Mouse (Mus musculus) macrophage (primary cell): Measurements from ENCODE around the gene Zc3h10. TPM values are rescaled to one million over a fixed set of nuclear protein-coding genes. Genes with fewer than 3 reads are reported as not detected.

Source experiments
- H3K27ac ChIP-seq: fragments of 350-480 bp; formaldehyde crosslinking; 2 replicates; pipeline ENCODE4 v1.9.0; 2021
- H3K36me3 ChIP-seq: fragments of 350-480 bp; formaldehyde crosslinking; 2 replicates; pipeline ENCODE4 v1.9.0; 2021; ENCODE audit errors: inconsistent target
- H3K4me3 ChIP-seq: fragments of 350-480 bp; formaldehyde crosslinking; 2 replicates; pipeline ENCODE4 v1.9.0; 2021; ENCODE audit errors: inconsistent target
- H3K79me2 ChIP-seq: fragments of 350-480 bp; formaldehyde crosslinking; 2 replicates; pipeline ENCODE4 v1.9.0; 2021; ENCODE audit errors: inconsistent target
- WGBS: methylation state at CpG from one replicate; pipeline ENCODE4 v1.1.7; 2026; ENCODE audit warnings: inconsistent platforms; ENCODE audit not compliant: missing documents; 5-methylcytosine and 5-hydroxymethylcytosine counted together
- polyA plus RNA-seq: library from polyadenylated mRNA; stranded (reverse); fragments of 250-400 nt; gene quantifications from 3 replicates; pipeline ENCODE4 v1.2.4, GENCODE M21; 2018; ENCODE audit warnings: inconsistent platforms

Zc3h10 gene
- polyA plus RNA-seq, 1 experiment from 2014 or later = 9.6 TPM

- H3K36me3 ChIP-seq = peaks cover 2% of the 10 kb centered on the region; the same call in 1 of the 2 replicates
- H3K79me2 ChIP-seq = peaks cover 9% of the 10 kb centered on the region; the same call in 1 of the 2 replicates
- peak overlapping the region; percentile 54 for H3K27ac ChIP-seq
- H3K4me3 ChIP-seq = no peak overlapping the region
- WGBS = 11% methylated on average over 9 of the region's 9 CpGs
These were observed 42.8 kb downstream of the Zc3h10 start for GRCm38 (mm10) chr10:128504641-128505370.

GRCm38 (mm10) chr10:128504012-128504411, 43.6 kb downstream of the Zc3h10 start:
- Histone ChIP-seq H3K27ac (peak overlapping the region; percentile 54), H3K4me3 (no peak overlapping the region)
- WGBS = 28% methylated on average over 3 of the region's 3 CpGs

GRCm38 (mm10) chr10:128503532-128503931, 44.0 kb downstream of the Zc3h10 start:
- H3K27ac ChIP-seq = no peak overlapping the region
- H3K36me3 ChIP-seq = no peaks in the 10 kb centered on the region
- no peak overlapping the region for H3K4me3 ChIP-seq
- H3K79me2 ChIP-seq = peaks cover 9% of the 10 kb centered on the region; the same call in 1 of the 2 replicates
- 64% methylated on average over 8 of the region's 8 CpGs for WGBS

More at GRCm38 (mm10) chr10:128504012-128504411, 43.6 kb downstream of the Zc3h10 start:
- no peaks in the 10 kb centered on the region for H3K36me3 ChIP-seq
- H3K79me2 ChIP-seq = peaks cover 9% of the 10 kb centered on the region; the same call in 1 of the 2 replicates

- WGBS = 54% methylated on average over 5 of the region's 5 CpGs
- no peaks in the 10 kb centered on the region for H3K36me3 ChIP-seq
- peaks cover 9% of the 10 kb centered on the region; the same call in 1 of the 2 replicates for H3K79me2 ChIP-seq
- H3K4me3 ChIP-seq = no peak overlapping the region
- no peak overlapping the region for H3K27ac ChIP-seq
These were observed 45.2 kb downstream of the Zc3h10 start for GRCm38 (mm10) chr10:128502341-128502740.

DNA sequence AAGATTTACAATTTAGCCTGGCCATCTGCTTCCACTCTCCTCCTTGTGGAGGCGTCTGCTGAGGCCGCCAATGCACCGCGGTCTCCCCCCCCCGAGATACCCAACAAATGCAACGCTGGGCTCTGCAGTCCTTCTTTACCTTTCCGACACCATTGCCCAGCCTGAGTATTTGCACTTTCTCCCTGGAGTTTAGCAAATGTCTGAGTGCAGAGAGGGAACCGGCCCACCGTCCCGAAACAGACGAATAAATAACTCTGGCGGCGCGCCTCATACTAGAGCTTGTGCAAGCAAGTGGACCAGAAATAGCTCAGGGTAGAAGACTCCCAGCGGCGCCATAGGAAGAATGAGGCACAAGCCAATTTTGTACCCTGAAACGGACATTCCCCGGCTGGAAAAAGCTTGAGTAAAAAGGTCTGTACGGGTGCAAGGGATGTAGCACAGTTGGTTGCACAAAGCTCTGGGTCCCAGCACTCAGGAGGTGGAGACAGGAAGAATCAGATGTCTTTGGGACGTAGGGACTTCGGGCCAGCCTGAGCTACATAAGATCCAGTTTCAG, 48.4 kb downstream of the Zc3h10 start:
- Histone ChIP-seq H3K27ac (peak overlapping the region; percentile 84), H3K79me2 (peaks cover 22% of the 10 kb centered on the region; the same call in 1 of the 2 replicates), H3K4me3 (peak overlapping the region; percentile 57), H3K36me3 (no peaks in the 10 kb centered on the region)
- whole genome bisulfite sequencing = 0% methylated on average over 21 of the region's 21 CpGs

GRCm38 (mm10) chr10:128498590-128498989, 49.0 kb downstream of the Zc3h10 start, which contains the start of gene Myl6b:
Gene Myl6b, minus strand, starts transcription at chr10:128498685.
- WGBS = 2% methylated on average over 27 of the region's 27 CpGs
- peak within 1 kb of the TSS; percentile 57 for H3K4me3 ChIP-seq
- H3K36me3 ChIP-seq = no peaks in the 10 kb centered on the region
- H3K79me2 ChIP-seq = peaks cover 23% of the 10 kb centered on the region
- peak within 1 kb of the TSS; percentile 84 for H3K27ac ChIP-seq

- Histone ChIP-seq H3K36me3 (no peaks in the 10 kb centered on the region), H3K4me3 (no peak overlapping the region), H3K79me2 (peaks cover 37% of the 10 kb centered on the region), H3K27ac (no peak overlapping the region)
- WGBS = 98% methylated on average over 6 of the region's 6 CpGs
These were observed 50.3 kb downstream of the Zc3h10 start for GRCm38 (mm10) chr10:128497134-128497737.

DNA sequence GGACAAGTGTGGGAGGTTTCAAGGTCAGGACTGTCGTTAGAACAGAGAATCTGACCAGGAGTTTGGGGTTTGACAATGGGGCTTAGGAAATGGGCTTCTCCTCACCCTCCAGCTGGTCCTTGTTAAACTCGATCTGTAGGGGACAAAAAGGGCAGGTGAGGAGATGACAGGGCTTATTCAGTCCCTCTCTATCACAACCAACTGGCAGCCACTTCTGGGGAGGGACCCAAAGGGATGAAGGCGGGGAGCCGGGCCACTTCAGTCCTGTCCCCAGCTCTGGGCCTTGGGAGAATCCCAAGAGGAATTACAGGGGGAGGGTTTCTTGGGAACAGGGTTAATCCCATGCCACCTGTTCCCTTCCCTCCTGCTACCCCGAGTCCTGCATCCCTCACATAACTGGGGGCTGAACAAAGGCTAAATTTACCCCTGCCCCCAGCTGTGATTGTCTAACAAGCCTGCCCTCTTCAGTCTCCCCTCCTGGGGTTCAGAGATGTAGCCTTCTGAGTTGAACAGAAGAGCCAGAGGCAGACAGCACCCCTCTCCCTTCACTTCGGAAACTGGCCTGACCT, 51.0 kb downstream of the Zc3h10 start:
- H3K79me2 ChIP-seq = peaks cover 43% of the 10 kb centered on the region
- no peak overlapping the region for H3K27ac ChIP-seq
- H3K4me3 ChIP-seq = no peak overlapping the region
- H3K36me3 ChIP-seq = peaks cover 4% of the 10 kb centered on the region; the same call in 1 of the 2 replicates
- WGBS = 89% methylated on average over 6 of the region's 6 CpGs

DNA sequence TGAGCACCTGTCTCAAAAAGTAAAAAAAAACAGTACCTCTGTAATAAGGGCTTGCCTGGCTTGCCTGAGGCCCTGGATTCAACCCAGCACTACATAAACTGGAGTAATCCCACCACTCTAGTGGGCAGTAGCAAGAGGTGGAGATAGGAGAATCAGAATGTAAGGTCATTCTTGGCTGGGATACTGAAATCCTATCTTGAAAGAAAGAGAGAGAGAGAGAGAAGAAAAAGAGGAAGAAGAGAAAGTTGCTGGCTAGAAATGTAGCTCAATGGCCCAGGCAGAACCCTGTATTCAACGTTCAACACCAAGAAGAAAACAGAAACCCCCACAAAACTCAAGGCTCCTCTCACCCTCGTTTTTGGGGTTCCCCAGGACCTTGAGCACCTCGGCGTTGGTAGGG, 51.7 kb downstream of the Zc3h10 start:
- no peak overlapping the region for H3K27ac ChIP-seq
- 35% methylated on average over 4 of the region's 4 CpGs for WGBS
- peaks cover 10% of the 10 kb centered on the region; the same call in 1 of the 2 replicates for H3K36me3 ChIP-seq
- H3K4me3 ChIP-seq = no peak overlapping the region
- H3K79me2 ChIP-seq = peaks cover 50% of the 10 kb centered on the region

DNA sequence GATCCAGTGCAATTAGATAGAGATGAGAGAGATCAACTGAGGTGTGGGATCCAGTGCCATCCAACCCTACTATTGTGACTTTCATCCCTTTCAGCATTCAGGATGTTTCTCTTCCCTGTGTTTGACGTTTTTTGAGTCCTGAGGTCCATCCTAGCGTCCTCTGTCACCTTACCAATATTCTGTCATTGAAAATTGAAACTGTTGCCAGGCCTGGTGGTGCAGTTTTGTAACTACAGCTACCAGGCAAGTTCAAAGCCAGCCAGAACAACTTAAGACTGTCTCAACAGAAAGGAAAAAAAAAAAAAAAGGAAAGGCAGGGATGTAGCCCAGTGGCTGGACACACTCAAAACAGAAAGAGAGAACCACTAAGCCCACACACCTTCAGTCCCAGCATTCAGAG, 52.3 kb downstream of the Zc3h10 start:
- Histone ChIP-seq H3K79me2 (peaks cover 51% of the 10 kb centered on the region), H3K36me3 (peaks cover 14% of the 10 kb centered on the region; the same call in 1 of the 2 replicates), H3K4me3 (peak overlapping the region; percentile 97), H3K27ac (0 out of 2 replicates have a peak overlapping the region, but pooled peaks have one; percentile 94)
- WGBS = 38% methylated on average over 2 of the region's 2 CpGs

DNA sequence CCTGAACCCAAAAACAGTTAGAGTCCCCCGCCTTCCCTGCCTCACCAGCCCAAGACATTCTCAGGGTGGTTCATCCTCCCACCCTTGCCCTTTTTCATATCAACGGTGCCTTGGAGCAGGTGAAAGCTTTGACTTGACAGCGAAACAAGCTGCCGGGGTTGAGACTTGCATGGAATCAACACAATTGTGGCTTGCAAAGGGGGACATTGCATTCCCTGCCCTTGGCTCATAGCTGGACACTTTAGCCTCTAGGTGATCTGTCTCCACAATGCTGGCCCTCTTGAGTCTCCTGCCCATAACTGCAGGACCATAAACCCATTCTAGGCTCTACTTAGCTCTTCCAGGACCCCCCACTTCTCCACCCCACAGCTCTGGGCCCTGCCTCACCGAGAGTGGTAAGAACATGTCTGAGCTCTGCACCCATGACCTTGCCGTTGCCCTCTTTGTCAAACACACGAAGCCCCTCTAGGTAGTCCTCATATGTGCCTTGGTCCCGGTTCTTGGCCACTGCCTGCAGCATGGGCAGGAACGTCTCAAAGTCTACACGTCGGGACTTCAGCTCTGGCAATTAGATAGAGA, 52.8 kb downstream of the Zc3h10 start:
- 32% methylated on average over 11 of the region's 11 CpGs for WGBS
- Histone ChIP-seq H3K79me2 (peaks cover 48% of the 10 kb centered on the region), H3K27ac (peak overlapping the region; percentile 94), H3K4me3 (peak overlapping the region; percentile 97), H3K36me3 (peaks cover 16% of the 10 kb centered on the region; the same call in 1 of the 2 replicates)

GRCm38 (mm10) chr10:128493695-128494666, 53.6 kb downstream of the Zc3h10 start, which contains the start of gene Myl6:
Gene Myl6, minus strand, starts transcription at chr10:128494145.
- H3K36me3 ChIP-seq = peaks cover 16% of the 10 kb centered on the region; the same call in 1 of the 2 replicates
- WGBS = 0% methylated on average over 38 of the region's 45 CpGs
- H3K79me2 ChIP-seq = peaks cover 48% of the 10 kb centered on the region

DNA sequence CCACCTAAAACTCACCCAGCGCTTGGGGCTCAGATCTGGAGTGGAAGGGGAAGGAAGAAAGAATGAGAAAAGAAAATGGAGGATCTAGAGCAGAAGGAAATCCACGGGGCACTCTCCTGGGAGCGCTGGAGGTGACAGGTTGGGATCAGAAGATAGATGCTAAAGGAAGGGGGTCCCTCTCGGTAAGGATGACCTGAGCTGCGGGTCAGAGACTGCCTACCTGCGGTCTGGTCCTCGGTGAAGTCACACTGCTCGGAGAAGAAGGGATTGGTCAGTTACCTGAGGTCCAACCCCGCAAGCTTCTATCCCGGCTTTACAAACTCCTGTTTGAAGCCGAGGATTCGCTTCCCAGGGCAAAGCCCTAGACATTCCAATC, 54.3 kb downstream of the Zc3h10 start:
- peaks cover 22% of the 10 kb centered on the region; the same call in 1 of the 2 replicates for H3K36me3 ChIP-seq
- 1% methylated on average over 11 of the region's 12 CpGs for WGBS

More at GRCm38 (mm10) chr10:128493695-128494666, 53.6 kb downstream of the Zc3h10 start, which contains the start of gene Myl6:
- H3K4me3 ChIP-seq = peak within 1 kb of the TSS; percentile 97
- peak within 1 kb of the TSS; percentile 94 for H3K27ac ChIP-seq

More for the DNA sequence above, 54.3 kb downstream of the Zc3h10 start:
- Histone ChIP-seq H3K27ac (peak overlapping the region; percentile 94), H3K4me3 (peak overlapping the region; percentile 97), H3K79me2 (peaks cover 48% of the 10 kb centered on the region)
